Mouse (Mus musculus): ENCODE measurements around the gene H6pd. TPM values are rescaled to one million over a fixed set of nuclear protein-coding genes. Genes with fewer than 3 reads are reported as not detected.

H6pd gene
- polyA plus RNA-seq, 1 experiment from 2014 or later, result 2.4 TPM

DNA sequence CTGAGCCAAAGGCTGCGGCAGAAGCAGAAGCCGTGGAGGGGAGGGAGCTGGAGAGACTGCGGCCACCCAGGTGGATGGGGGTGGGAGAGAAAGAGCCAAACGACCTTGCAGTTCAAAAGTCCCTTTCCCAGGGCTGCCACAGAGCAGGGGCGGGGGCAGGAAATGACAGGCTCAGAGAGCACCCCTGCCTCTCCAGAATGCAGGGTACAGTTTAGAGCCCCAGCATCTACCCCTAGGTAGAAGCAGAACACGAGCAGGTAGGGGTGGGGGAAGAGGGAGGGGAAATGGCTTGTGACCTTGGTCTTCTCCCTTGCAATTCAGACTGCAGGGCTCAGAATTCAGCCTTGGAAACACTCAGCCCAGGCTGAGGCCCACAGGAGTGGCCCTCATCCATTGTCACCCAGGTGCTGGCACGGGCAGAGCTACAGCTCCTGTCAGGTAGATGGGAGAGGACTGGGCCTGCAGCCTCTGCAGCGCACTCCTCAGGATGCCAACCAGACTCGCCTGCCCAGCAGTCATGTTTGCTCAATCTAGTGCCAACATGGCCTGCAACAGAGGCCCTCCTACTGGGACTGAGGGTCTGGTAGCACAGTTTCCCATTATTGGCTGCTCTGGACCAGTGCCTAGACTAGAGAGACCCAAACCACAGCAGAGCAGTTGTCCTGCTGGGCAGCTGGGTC is 17.7 kb downstream of the H6pd start:
- Histone ChIP-seq H3K4me2 (no peak overlapping the region), H3K4me1 (replicated peaks) (peaks cover 31% of the 10 kb centered on the region), H3K9me3 (no peaks in the 10 kb centered on the region), H3K9ac (peak overlapping the region; percentile 49; the same call in 1 of the 2 replicates), H3K36me3 (no peaks in the 10 kb centered on the region), H3K27me3 (no peaks in the 10 kb centered on the region), H3K27ac (no peak overlapping the region), H3K4me3 (no peak overlapping the region)
- no peak for ATAC-seq (ENCODE audit: low FRiP score)
- 23% methylated on average over 8 of the region's 9 CpGs for WGBS

DNA sequence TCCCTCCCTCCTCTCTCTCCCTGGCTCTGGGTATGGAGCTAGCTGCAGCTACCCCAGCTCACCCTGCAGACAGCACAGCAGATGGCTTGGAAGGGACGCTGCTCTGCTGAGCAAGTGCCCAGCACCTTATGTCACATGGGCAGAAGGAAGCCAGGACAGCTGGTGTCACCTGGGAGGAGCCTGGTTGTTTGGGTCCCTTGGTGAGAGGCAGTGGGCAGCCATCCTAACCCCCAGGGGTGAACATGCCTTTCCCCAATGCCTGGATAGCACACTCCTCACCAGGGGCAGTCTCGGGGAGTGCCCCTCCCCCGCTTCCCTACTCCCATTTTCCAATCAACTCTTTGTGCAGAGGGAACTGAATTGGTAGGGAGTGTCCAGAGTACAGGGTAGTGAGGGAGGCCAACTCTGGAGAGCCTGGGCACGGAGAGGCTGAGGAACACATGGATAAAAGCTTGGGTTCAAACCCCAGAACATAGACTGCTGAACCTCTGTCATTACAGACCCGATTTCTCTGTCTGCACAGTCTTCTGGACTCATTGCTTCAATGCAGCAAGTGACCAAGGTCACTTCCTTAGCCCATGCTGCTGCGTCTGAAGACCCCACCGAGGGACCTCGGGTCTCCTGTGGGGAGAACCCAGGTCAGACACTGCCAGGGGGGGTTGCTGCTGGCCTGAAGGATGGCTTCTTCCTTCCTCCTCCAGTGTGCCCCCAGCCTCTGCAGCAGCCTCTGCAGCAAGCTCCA is 18.4 kb downstream of the H6pd start:
- Histone ChIP-seq H3K27ac (no peak overlapping the region), H3K9me3 (no peaks in the 10 kb centered on the region), H3K4me1 (replicated peaks) (peaks cover 31% of the 10 kb centered on the region), H3K4me2 (no peak overlapping the region), H3K27me3 (no peaks in the 10 kb centered on the region), H3K9ac (peak overlapping the region; percentile 49; the same call in 1 of the 2 replicates), H3K36me3 (no peaks in the 10 kb centered on the region), H3K4me3 (no peak overlapping the region)
- peak; percentile 33; the same call in 1 of the 2 replicates for ATAC-seq (ENCODE audit: low FRiP score)
- WGBS, result 4% methylated on average over 8 of the region's 8 CpGs

DNA sequence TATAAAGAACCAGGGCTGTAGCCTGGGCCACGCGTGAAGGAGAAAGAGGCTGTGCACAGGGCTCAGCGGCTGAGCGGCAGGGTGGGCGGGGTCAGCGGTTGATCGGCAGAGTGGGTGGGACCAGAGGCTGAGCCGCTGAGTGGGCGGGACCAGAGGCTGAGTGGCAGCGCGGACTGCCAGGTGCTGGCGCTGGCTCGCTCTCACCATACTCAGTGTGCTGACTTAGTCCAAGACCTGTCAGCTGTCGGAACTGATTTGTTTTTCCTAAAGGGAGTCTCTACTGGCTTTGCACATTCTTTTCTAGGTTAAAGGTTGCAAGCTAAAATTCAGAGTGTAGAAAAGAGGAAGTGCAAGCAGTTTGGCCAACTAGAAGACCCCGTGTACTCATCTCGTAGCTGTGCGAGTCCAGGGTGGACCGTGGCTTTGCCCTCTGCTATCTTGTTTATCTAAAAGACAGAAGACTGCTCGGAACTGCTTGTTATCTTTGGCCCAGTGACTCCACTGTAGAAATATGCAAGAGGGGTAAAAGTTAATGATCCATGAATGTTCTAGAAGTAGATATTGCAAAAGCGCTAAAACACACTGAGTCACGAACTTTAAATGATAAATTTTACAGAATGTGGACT is 19.8 kb downstream of the H6pd start:
- peak overlapping the region; percentile 25 for H3K4me3 ChIP-seq
- H3K27me3 ChIP-seq, result 0 out of 2 replicates have a peak, but pooled peaks cover 3% of the 10 kb centered on the region
- ATAC-seq (ENCODE audit: low FRiP score), result peak; percentile 88
- WGBS, result 10% methylated on average over 21 of the region's 21 CpGs
- no peaks in the 10 kb centered on the region for H3K36me3 ChIP-seq
- peak overlapping the region; percentile 50 for H3K27ac ChIP-seq
- H3K9ac ChIP-seq, result peak overlapping the region; percentile 55
- H3K9me3 ChIP-seq, result no peaks in the 10 kb centered on the region
- peak overlapping the region; percentile 53 for H3K4me2 ChIP-seq
- H3K4me1 ChIP-seq (replicated peaks), result peaks cover 31% of the 10 kb centered on the region

DNA sequence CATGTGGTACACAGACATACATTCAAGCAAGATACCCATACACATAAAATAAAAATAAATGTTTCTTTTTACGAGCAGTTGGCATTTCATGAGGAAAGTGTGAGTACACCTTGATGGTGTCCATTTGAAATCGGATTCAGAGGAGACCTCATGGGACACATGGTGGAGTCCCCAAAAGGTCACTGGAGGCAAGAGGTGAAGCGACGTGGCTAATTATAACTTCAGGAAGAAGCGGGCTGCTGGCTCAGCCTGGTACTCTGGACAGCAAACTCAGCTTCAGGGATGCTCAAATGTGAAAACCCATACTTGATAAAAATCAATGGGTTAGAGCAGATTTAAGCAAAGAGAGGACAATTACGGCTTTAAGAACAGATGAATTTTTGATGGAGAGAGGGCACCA is 20.5 kb downstream of the H6pd start:
- WGBS, result 72% methylated on average over 6 of the region's 6 CpGs
- Histone ChIP-seq H3K27me3 (0 out of 2 replicates have a peak, but pooled peaks cover 3% of the 10 kb centered on the region), H3K4me1 (replicated peaks) (peaks cover 31% of the 10 kb centered on the region), H3K27ac (peak overlapping the region; percentile 50), H3K9me3 (no peaks in the 10 kb centered on the region), H3K4me3 (peak overlapping the region; percentile 25), H3K9ac (peak overlapping the region; percentile 55; the same call in 1 of the 2 replicates), H3K4me2 (peak overlapping the region; percentile 53), H3K36me3 (no peaks in the 10 kb centered on the region)
- no peak for ATAC-seq (ENCODE audit: low FRiP score)

DNA sequence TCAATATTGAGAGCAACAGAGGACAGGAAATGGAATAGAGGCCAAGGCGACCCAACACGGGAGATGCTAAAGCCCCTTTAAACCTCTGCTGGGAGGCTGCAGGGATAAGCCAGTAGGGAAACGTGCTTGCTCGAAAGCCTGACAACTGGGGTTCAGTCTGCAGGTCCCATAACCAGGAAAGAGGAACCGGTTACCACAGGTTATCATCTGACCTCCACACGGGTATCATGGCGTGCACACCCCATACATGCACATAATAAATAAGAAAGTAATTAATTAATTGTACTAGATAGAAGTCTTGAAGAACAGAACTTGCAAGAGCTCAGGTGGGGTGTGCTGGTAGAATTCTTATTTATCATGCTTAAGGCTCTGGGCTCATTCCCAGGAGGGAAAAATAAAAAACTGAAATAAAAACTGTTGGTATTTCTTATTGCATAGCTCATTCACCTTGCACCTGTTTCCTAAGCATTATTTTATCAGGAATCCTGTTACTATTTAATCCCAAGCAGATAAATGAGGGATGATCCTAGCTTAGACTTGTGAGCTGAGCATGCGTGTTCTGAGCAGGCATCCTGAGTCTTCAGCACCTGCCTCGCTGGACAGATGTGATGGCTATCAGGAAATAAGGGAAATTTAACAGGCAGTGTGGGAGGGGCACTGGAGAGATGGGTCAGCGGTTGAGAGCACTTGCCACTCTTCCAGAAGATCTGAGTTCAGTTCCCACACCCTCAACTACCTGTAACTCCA is 22.0 kb downstream of the H6pd start:
- Histone ChIP-seq H3K4me1 (replicated peaks) (peaks cover 31% of the 10 kb centered on the region), H3K4me3 (no peak overlapping the region), H3K27ac (no peak overlapping the region), H3K27me3 (0 out of 2 replicates have a peak, but pooled peaks cover 3% of the 10 kb centered on the region), H3K9me3 (no peaks in the 10 kb centered on the region), H3K4me2 (no peak overlapping the region), H3K36me3 (no peaks in the 10 kb centered on the region), H3K9ac (no peak overlapping the region)
- ATAC-seq (ENCODE audit: low FRiP score), result no peak
- WGBS, result 87% methylated on average over 10 of the region's 10 CpGs

DNA sequence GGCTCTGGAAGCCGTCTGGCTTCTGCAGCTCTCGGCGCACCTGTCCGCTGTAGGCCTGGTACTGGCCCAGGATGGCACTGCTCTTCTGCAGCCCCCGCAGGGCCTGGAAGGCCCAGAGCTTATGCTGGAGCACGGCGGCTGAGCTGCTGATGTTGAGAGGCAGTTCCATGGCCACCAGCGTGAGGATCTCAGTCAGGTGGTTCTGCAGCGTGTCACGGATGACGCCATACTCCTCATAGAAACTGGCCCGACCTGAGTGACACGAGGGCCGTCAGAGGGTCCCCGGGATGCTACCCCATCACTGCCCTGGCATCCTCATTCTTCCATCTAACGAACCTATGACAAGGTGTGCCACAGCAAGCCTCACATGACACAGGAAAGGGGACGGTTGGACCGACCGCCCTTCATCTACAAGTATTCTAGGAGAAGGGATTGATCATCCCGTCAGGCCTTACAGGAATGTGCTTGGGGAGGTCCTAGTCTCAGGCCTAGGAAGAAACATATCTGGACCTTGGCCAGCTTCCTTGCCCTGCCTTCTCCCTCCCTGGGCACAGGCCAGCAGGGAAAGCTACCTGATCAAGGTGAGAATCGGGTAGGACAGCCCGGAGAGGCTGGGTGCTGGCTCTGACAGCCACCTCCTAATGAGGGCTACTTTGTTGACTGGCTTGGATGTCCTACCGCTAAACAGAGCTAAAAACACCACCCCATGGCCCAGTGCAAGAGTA is 24.7 kb downstream of the H6pd start:
- no peak overlapping the region for H3K9ac ChIP-seq
- H3K36me3 ChIP-seq, result no peaks in the 10 kb centered on the region
- no peak for ATAC-seq (ENCODE audit: low FRiP score)
- 0 out of 2 replicates have a peak, but pooled peaks cover 3% of the 10 kb centered on the region for H3K27me3 ChIP-seq
- H3K4me2 ChIP-seq, result no peak overlapping the region
- 94% methylated on average over 23 of the region's 23 CpGs for WGBS
- no peaks in the 10 kb centered on the region for H3K9me3 ChIP-seq
- H3K27ac ChIP-seq, result no peak overlapping the region
- H3K4me1 ChIP-seq (replicated peaks), result peaks cover 20% of the 10 kb centered on the region
- no peak overlapping the region for H3K4me3 ChIP-seq

DNA sequence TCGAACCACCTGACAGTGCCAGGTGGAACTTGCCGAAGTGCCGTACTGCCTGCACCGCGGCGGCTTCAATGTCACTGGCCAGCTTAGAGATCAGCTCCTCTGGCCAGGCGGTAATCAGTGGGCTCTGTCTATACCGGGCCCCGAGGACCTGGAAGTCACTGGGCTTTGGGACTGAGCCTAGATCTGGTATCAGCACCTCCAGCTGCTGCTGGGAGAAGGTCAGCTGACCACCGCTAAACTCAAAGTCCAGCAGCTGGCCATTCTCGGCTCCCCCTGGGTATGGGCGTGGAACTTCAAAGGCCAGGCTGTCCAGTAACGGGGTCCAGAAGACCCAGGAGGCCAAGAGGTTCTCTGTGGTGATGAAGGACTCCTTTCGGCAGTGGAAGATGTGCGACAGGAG is 26.7 kb downstream of the H6pd start:
- Histone ChIP-seq H3K4me2 (no peak overlapping the region), H3K9me3 (no peaks in the 10 kb centered on the region), H3K36me3 (no peaks in the 10 kb centered on the region), H3K27ac (no peak overlapping the region), H3K4me1 (replicated peaks) (peaks cover 27% of the 10 kb centered on the region), H3K4me3 (no peak overlapping the region), H3K27me3 (0 out of 2 replicates have a peak, but pooled peaks cover 3% of the 10 kb centered on the region), H3K9ac (no peak overlapping the region)
- 86% methylated on average over 15 of the region's 15 CpGs for WGBS
- no peak for ATAC-seq (ENCODE audit: low FRiP score)

DNA sequence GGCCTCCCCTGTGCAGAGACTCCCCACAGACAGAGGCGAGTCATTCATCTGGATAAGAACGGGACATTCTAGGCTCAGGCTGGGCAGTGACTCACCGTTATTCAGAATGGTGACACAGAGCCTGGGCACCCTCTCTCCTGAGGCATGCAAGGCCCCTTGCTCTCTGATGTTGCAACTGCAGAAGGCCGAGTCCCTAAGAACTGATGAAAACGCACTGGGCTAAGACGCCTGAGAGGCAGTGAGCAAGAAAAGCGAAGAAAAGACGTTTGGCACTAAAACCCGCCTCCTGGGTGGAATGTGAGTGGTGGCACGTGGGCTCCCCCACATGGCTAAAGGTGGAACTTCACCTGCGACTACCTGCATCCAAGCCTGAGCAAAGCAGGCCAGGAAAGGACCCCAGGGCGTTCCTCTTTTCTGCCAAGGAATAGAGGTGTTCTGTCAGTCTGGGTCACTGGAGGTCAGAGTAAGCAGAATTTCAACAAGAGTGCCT is 29.0 kb downstream of the H6pd start:
- Histone ChIP-seq H3K36me3 (no peaks in the 10 kb centered on the region), H3K27me3 (no peaks in the 10 kb centered on the region), H3K9ac (peak overlapping the region; percentile 56; the same call in 1 of the 2 replicates), H3K4me2 (peak overlapping the region; percentile 47), H3K4me1 (replicated peaks) (peaks cover 27% of the 10 kb centered on the region), H3K4me3 (peak overlapping the region; percentile 22), H3K9me3 (no peaks in the 10 kb centered on the region), H3K27ac (peak overlapping the region; percentile 55)
- peak; percentile 62 for ATAC-seq (ENCODE audit: low FRiP score)
- WGBS, result 4% methylated on average over 12 of the region's 12 CpGs

DNA sequence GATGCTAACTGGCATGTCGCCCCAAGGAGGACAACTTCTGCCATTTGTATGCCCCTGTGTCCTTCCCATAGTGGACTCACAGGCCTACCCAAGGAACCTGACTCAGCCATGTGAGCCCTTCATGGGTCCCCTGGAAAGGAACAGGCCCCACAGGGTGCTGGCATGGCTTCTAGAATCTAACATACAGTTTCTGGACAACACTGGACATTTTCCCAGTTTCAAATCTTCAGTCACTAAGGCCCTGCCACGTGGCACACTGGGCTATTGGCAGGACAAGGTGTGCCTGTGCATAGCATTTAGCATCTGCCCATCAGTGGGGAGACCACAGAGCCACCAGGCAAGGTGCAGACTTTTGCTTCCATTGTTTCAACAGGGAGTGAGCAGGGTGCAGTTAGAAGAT is 30.0 kb downstream of the H6pd start:
- H3K27me3 ChIP-seq, result no peaks in the 10 kb centered on the region
- H3K9me3 ChIP-seq, result no peaks in the 10 kb centered on the region
- H3K27ac ChIP-seq, result no peak overlapping the region
- H3K4me3 ChIP-seq, result no peak overlapping the region
- H3K36me3 ChIP-seq, result no peaks in the 10 kb centered on the region
- no peak overlapping the region for H3K4me2 ChIP-seq
- H3K4me1 ChIP-seq (replicated peaks), result peaks cover 27% of the 10 kb centered on the region
- no peak for ATAC-seq (ENCODE audit: low FRiP score)
- peak overlapping the region; percentile 56; the same call in 1 of the 2 replicates for H3K9ac ChIP-seq
- WGBS, result 85% methylated on average over 2 of the region's 2 CpGs

DNA sequence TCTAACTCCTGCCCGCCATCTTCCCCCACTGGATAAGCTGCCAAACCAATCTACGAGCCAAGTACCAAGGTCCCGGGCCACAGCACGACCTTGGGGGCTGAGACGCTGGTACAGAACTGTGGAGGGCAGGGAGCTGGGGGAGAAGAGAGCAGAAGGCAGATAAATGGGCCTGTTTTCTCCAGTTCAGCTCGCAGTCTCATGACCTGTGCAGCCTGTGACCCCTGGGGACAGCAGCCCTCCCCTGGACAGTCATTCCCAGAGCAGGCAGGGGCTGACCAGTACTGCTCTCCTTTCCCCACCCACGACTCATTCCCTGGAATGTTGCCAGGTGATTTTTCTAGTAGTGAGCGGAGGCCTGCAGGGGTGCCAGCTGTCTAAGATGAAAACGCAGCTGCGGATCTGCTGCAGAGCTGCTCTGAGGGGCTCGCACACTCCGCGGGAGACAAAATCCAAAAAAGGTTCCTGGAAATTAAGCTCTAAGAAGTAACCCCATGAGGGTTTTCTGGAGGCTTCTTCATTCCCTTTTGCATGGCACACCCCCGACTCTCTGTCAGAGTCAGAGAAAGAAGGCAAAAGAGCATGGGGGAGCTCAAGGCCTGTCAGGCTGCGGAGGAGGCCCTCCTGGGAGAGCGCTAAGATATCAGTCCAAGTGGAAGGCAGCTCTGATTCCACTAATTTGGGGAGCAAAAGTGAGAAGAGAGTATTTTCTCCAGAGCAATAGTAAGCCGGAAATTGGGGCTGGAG is 30.9 kb downstream of the H6pd start:
- ATAC-seq (ENCODE audit: low FRiP score), result no peak
- Histone ChIP-seq H3K9ac (no peak overlapping the region), H3K36me3 (no peaks in the 10 kb centered on the region), H3K4me3 (no peak overlapping the region), H3K27ac (peak overlapping the region; percentile 37; the same call in 1 of the 2 replicates), H3K4me1 (replicated peaks) (peaks cover 27% of the 10 kb centered on the region), H3K9me3 (no peaks in the 10 kb centered on the region), H3K4me2 (no peak overlapping the region), H3K27me3 (no peaks in the 10 kb centered on the region)
- 56% methylated on average over 17 of the region's 17 CpGs for WGBS

DNA sequence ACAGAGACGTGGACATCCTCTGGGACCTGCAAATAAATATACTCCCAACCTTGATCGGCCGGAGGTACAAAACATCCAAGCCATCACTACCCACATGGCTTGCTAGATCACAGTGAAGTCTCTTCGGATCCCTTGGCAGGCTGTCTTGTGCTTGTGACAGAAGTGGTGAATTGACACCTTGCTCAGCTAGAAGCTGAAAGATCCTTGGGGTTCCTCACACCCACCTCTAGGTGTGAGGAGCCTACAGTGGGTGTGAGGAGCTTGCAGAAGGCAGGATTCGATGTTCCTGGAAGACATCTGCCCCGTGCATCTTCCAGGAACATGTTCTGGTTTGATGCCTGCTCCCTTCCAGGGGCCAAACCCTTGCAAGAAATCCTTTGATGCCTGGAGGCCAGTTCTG is 31.6 kb downstream of the H6pd start:
- WGBS, result 78% methylated on average over 6 of the region's 6 CpGs
- H3K9me3 ChIP-seq, result no peaks in the 10 kb centered on the region
- no peak overlapping the region for H3K9ac ChIP-seq
- no peak overlapping the region for H3K27ac ChIP-seq
- no peaks in the 10 kb centered on the region for H3K27me3 ChIP-seq
- ATAC-seq (ENCODE audit: low FRiP score), result no peak
- H3K4me2 ChIP-seq, result no peak overlapping the region
- peaks cover 27% of the 10 kb centered on the region for H3K4me1 ChIP-seq (replicated peaks)
- no peak overlapping the region for H3K4me3 ChIP-seq
- no peaks in the 10 kb centered on the region for H3K36me3 ChIP-seq
